Mouse (Mus musculus): ENCODE data around the gene Mllt10.

Gene Mllt10

GRCm38 (mm10) chr2:18201820-18202462 is 146.9 kb downstream of the Mllt10 start:
- DNase-seq (ENCODE audit: low spot score in 2 of 2), result no peak

GRCm38 (mm10) chr2:18202923-18203322 is 147.9 kb downstream of the Mllt10 start:
- no peak for DNase-seq (ENCODE audit: low spot score in 2 of 2)

GRCm38 (mm10) chr2:18205118-18205517 is 150.1 kb downstream of the Mllt10 start:
- peak; percentile 37 to 65 for DNase-seq (ENCODE audit: low spot score in 2 of 2)

GRCm38 (mm10) chr2:18206811-18207210 is 151.8 kb downstream of the Mllt10 start:
- no peak for DNase-seq (ENCODE audit: low spot score in 2 of 2)

GRCm38 (mm10) chr2:18208578-18208977 is 153.5 kb downstream of the Mllt10 start:
- DNase-seq (ENCODE audit: low spot score in 2 of 2), result no peak

GRCm38 (mm10) chr2:18209211-18209823 is 154.3 kb downstream of the Mllt10 start:
- no peak for DNase-seq (ENCODE audit: low spot score in 2 of 2)

- no peak for DNase-seq (ENCODE audit: low spot score in 2 of 2)
These were observed 154.9 kb downstream of the Mllt10 start for GRCm38 (mm10) chr2:18209948-18210347.

- no peak for DNase-seq (ENCODE audit: low spot score in 2 of 2)
These were observed 159.0 kb downstream of the Mllt10 start for GRCm38 (mm10) chr2:18214031-18214430.

- no peak for DNase-seq (ENCODE audit: low spot score in 2 of 2)
These were observed 162.8 kb downstream of the Mllt10 start for GRCm38 (mm10) chr2:18217867-18218266.

GRCm38 (mm10) chr2:18218500-18218899 is 163.5 kb downstream of the Mllt10 start:
- no peak for DNase-seq (ENCODE audit: low spot score in 2 of 2)

- DNase-seq (ENCODE audit: low spot score in 2 of 2), result no peak
These were observed 164.1 kb downstream of the Mllt10 start for GRCm38 (mm10) chr2:18219136-18219535.

- no peak for DNase-seq (ENCODE audit: low spot score in 2 of 2)
These were observed 164.5 kb downstream of the Mllt10 start for GRCm38 (mm10) chr2:18219569-18219968.

GRCm38 (mm10) chr2:18228486-18229062 is 173.5 kb downstream of the Mllt10 start:
- no peak for DNase-seq (ENCODE audit: low spot score in 2 of 2)

- no peak for DNase-seq (ENCODE audit: low spot score in 2 of 2)
These were observed 174.2 kb downstream of the Mllt10 start for GRCm38 (mm10) chr2:18229279-18229678.

- no peak for DNase-seq (ENCODE audit: low spot score in 2 of 2)
These were observed 176.1 kb downstream of the Mllt10 start for GRCm38 (mm10) chr2:18231143-18231542.

- DNase-seq (ENCODE audit: low spot score in 2 of 2), result no peak
These were observed 178.0 kb downstream of the Mllt10 start for GRCm38 (mm10) chr2:18232883-18233567.

GRCm38 (mm10) chr2:18235524-18235923 is 180.5 kb downstream of the Mllt10 start:
- no peak for DNase-seq (ENCODE audit: low spot score in 2 of 2)

- no peak for DNase-seq (ENCODE audit: low spot score in 2 of 2)
These were observed 194.2 kb downstream of the Mllt10 start for GRCm38 (mm10) chr2:18249224-18249623.
